In genomic region chr3:153944335-153944990, GRCm38 (mm10) we compare ENCODE assay signal across 8 mouse cellular contexts. TPM values are rescaled to one million over a fixed set of nuclear protein-coding genes. Genes with fewer than 3 reads are reported as not detected.
DNase-seq lines count a peak whose midpoint lies in the region; ATAC-seq and TF ChIP-seq lines count a peak whose summit lies in the region.

Acadm (minus strand) TSS chr3:153944632.

- intact Hi-C loops in heart, adult 2 months (cut with DNase I): loop anchor here (1.0 kb wide), 1 partner anchor 31 kb away; the partner anchor contains the start of gene Rabggtb

- WGBS in embryonic facial prominence, embryonic 13.5 days: under 1% methylated on average over 41 of the region's 41 CpGs
- under 1% methylated on average over 41 of the region's 41 CpGs for WGBS in heart, adult 2 months
- WGBS in limb, embryonic 13.5 days: under 1% methylated on average over 41 of the region's 41 CpGs
- under 1% methylated on average over 41 of the region's 41 CpGs for WGBS in midbrain, embryonic 16.5 days

- peak within 1 kb of the TSS; percentile 89 for H3K27ac ChIP-seq in embryonic facial prominence, embryonic 13.5 days
- H3K27ac ChIP-seq in heart, adult 2 months: peak within 1 kb of the TSS; percentile 94
- H3K27ac ChIP-seq in limb, embryonic 13.5 days: peak within 1 kb of the TSS; percentile 79
- peak within 1 kb of the TSS; percentile 77 for H3K27ac ChIP-seq in midbrain, embryonic 16.5 days (ENCODE audit: low read length)

- peak within 1 kb of the TSS; percentile 85 for H3K9ac ChIP-seq in embryonic facial prominence, embryonic 13.5 days
- peak within 1 kb of the TSS; percentile 78 for H3K9ac ChIP-seq in heart, adult 2 months (ENCODE audit: low read depth, low read length)
- peak within 1 kb of the TSS; percentile 86 for H3K9ac ChIP-seq in limb, embryonic 13.5 days
- peak within 1 kb of the TSS; percentile 67 for H3K9ac ChIP-seq in midbrain, embryonic 16.5 days (ENCODE audit: low read depth, low read length)

- peak; percentile 91 for TF ChIP-seq POLR2A in heart, adult 2 months (IDR thresholded peaks at IDR 0.05; ENCODE audit: insufficient read depth, low read depth, low read length)

- no peaks in the 10 kb centered on the region; the same call in 1 of the 2 replicates for H3K79me2 ChIP-seq in heart, adult 2 months (replicated peaks; ENCODE audit: control insufficient read depth, insufficient read depth, low read length)

- peaks cover 12% of the 10 kb centered on the region; the same call in 1 of the 2 replicates for H3K36me3 ChIP-seq in embryonic facial prominence, embryonic 13.5 days
- H3K36me3 ChIP-seq in heart, adult 2 months (ENCODE audit: control insufficient read depth, insufficient read depth, low read length): peaks cover 10% of the 10 kb centered on the region
- H3K36me3 ChIP-seq in limb, embryonic 13.5 days: peaks cover 9% of the 10 kb centered on the region
- no peaks in the 10 kb centered on the region for H3K36me3 ChIP-seq in midbrain, embryonic 16.5 days (ENCODE audit: control insufficient read depth, insufficient read depth, low read length)

- no peak for TF ChIP-seq CTCF in heart, adult 2 months (IDR thresholded peaks at IDR 0.05)

- DNase-seq in 3134 (ENCODE audit: extremely low read depth, insufficient read length, low spot score): peak; percentile 100
- peak; percentile 100 for DNase-seq in adrenal gland, postnatal 36 days
- peak; percentile 99 for DNase-seq in heart, adult 2 months
- DNase-seq in kidney, adult 8-10 months: peak; percentile 99
- DNase-seq in spleen, postnatal 10 days (ENCODE audit: low spot score in 2 of 2): peak; percentile 95 to 99

- peak within 1 kb of the TSS; percentile 86 for H3K4me3 ChIP-seq in embryonic facial prominence, embryonic 13.5 days
- H3K4me3 ChIP-seq in heart, adult 2 months: peak within 1 kb of the TSS; percentile 84
- peak within 1 kb of the TSS; percentile 78 for H3K4me3 ChIP-seq in limb, embryonic 13.5 days
- H3K4me3 ChIP-seq in midbrain, embryonic 16.5 days (ENCODE audit: low read depth, low read length): peak within 1 kb of the TSS; percentile 51

- 0 out of 2 replicates have a peak, but pooled peaks have one; percentile 57 for TF ChIP-seq EP300 in heart, adult 2 months (IDR thresholded peaks at IDR 0.05; ENCODE audit: insufficient read depth, low read depth, low read length)

- H3K9me3 ChIP-seq in embryonic facial prominence, embryonic 13.5 days: no peaks in the 10 kb centered on the region
- H3K9me3 ChIP-seq in limb, embryonic 13.5 days: no peaks in the 10 kb centered on the region
- no peaks in the 10 kb centered on the region for H3K9me3 ChIP-seq in midbrain, embryonic 16.5 days (replicated peaks; ENCODE audit: control insufficient read depth, low read length, poor library complexity, severe bottlenecking)

- ATAC-seq in embryonic facial prominence, embryonic 13.5 days (ENCODE audit: insufficient number of reproducible peaks, insufficient read depth, low FRiP score, low TSS enrichment, low read depth): peak; percentile 98
- peak; percentile 97 for ATAC-seq in limb, embryonic 13.5 days (ENCODE audit: low FRiP score, low read depth)
- peak; percentile 95 for ATAC-seq in midbrain, embryonic 16.5 days

- peaks cover 15% of the 10 kb centered on the region for H3K4me1 ChIP-seq in embryonic facial prominence, embryonic 13.5 days
- peaks cover 5% of the 10 kb centered on the region for H3K4me1 ChIP-seq in heart, adult 2 months (ENCODE audit: control insufficient read depth, insufficient read depth, low read length)
- H3K4me1 ChIP-seq in limb, embryonic 13.5 days: peaks cover 16% of the 10 kb centered on the region
- peaks cover 5% of the 10 kb centered on the region; the same call in 1 of the 2 replicates for H3K4me1 ChIP-seq in midbrain, embryonic 16.5 days (ENCODE audit: control insufficient read depth, insufficient read depth, low read length)

- H3K4me2 ChIP-seq in embryonic facial prominence, embryonic 13.5 days: peak within 1 kb of the TSS; percentile 74
- peak within 1 kb of the TSS; percentile 72 for H3K4me2 ChIP-seq in limb, embryonic 13.5 days (replicated peaks)
- H3K4me2 ChIP-seq in midbrain, embryonic 16.5 days (ENCODE audit: low read length): peak within 1 kb of the TSS; percentile 83

- H3K27me3 ChIP-seq in embryonic facial prominence, embryonic 13.5 days: no peaks in the 10 kb centered on the region
- H3K27me3 ChIP-seq in heart, adult 2 months (ENCODE audit: control insufficient read depth, insufficient read depth, low read length): no peaks in the 10 kb centered on the region
- no peaks in the 10 kb centered on the region for H3K27me3 ChIP-seq in limb, embryonic 13.5 days
- H3K27me3 ChIP-seq in midbrain, embryonic 16.5 days (ENCODE audit: control insufficient read depth, insufficient read depth, low read depth, low read length): no peaks in the 10 kb centered on the region

RNA-seq across cellular contexts. Expression of gene Acadm, which starts in this region (rescaled TPM):
- 100 to 1,000 TPM; 752 to 759 TPM for total RNA-seq in adrenal gland, postnatal 36 days (2021)
- 65.6 and 72.2 TPM in 2 replicates for polyA plus RNA-seq in embryonic facial prominence, embryonic 13.5 days (2015; fragmentation: Nextera tagmentation; extraction: Ambion mirVana)
- total RNA-seq in heart, adult 2 months (2021): 1,000 to 10,000 TPM; 1,125 to 1,306 TPM
- 480 and 876 TPM in 2 replicates for polyA plus RNA-seq in heart, adult 2 months (2012; rRNA removed)
- 57.6 and 61.5 TPM in 2 replicates for polyA plus RNA-seq in limb, embryonic 13.5 days (2015; fragmentation: Nextera tagmentation; extraction: Ambion mirVana)
- 56.7 and 65.6 TPM in 2 replicates for polyA plus RNA-seq in midbrain, embryonic 16.5 days (2015; fragmentation: Nextera tagmentation; extraction: Ambion mirVana)

Comparison
In these comparisons a context has a peak if more than half of its experiments do, and no peak if none do; other contexts are left out.
1. Peak in every context shown above with its lines: DNase-seq, ATAC-seq, H3K4me3 ChIP-seq and H3K27ac ChIP-seq.